Mouse (Mus musculus) small intestine, adult 2 months (tissue): Measurements from ENCODE around the gene Ubash3a.

Experiments used
- CTCF ChIP-seq: fragments of 200-500 bp; IDR thresholded peaks from 2 replicates; pipeline ENCODE4 v1.5.1; 2012; ENCODE audit warnings: low read depth, mild to moderate bottlenecking, control low read depth, inconsistent platforms, low read length, moderate library complexity, mixed read lengths; ENCODE audit not compliant: insufficient replicate concordance, insufficient read length; ENCODE audit errors: extremely low read depth
- POLR2A ChIP-seq: fragments of 200-500 bp; IDR thresholded peaks from 2 replicates; pipeline ENCODE4 v1.6.1; 2012; ENCODE audit warnings: low read depth, mild to moderate bottlenecking, control low read depth, inconsistent platforms, low read length, moderate library complexity

DNA sequence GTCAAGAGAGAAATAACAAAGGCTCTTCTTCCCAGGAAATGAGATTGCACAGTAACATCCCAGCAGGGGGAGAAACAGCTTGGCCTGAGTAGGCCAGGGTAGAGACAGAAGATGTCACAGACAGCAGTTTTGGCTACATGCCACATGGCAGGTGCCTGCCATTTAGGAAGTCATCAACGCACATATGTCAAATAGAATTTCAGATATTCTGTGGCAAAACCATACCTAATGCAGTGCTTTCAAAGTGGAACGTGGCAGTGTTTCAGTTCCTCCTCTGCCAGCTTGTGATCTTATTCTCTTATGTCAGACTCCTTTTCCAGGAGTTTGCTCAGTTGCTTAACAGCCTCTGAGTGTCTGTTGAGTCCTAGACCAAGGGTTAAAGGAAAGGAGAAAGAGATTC lies 78.2 kb downstream of the Ubash3a start:
- TF ChIP-seq POLR2A (no peak), CTCF (no peak)
